Mouse (Mus musculus): ENCODE data around the gene Myo1h. TPM values are rescaled to one million over a fixed set of nuclear protein-coding genes. Genes with fewer than 3 reads are reported as not detected.

Myo1h gene
- polyA plus RNA-seq, 1 experiment from 2014 or later: 0.86 TPM

GRCm38 (mm10) chr5:114298212-114298894 lies 9.4 kb downstream of the Myo1h start:
- Histone ChIP-seq H3K9me3 (no peaks in the 10 kb centered on the region), H3K27me3 (replicated peaks) (peaks cover 38% of the 10 kb centered on the region), H3K4me2 (no peak overlapping the region), H3K4me3 (no peak overlapping the region), H3K36me3 (no peaks in the 10 kb centered on the region), H3K27ac (replicated peaks) (no peak overlapping the region), H3K4me1 (peaks cover 5% of the 10 kb centered on the region), H3K9ac (no peak overlapping the region)
- WGBS: 66% methylated on average over 18 of the region's 18 CpGs
- no peak for ATAC-seq (ENCODE audit: extremely low read depth, insufficient number of reproducible peaks, low FRiP score, low TSS enrichment)

DNA sequence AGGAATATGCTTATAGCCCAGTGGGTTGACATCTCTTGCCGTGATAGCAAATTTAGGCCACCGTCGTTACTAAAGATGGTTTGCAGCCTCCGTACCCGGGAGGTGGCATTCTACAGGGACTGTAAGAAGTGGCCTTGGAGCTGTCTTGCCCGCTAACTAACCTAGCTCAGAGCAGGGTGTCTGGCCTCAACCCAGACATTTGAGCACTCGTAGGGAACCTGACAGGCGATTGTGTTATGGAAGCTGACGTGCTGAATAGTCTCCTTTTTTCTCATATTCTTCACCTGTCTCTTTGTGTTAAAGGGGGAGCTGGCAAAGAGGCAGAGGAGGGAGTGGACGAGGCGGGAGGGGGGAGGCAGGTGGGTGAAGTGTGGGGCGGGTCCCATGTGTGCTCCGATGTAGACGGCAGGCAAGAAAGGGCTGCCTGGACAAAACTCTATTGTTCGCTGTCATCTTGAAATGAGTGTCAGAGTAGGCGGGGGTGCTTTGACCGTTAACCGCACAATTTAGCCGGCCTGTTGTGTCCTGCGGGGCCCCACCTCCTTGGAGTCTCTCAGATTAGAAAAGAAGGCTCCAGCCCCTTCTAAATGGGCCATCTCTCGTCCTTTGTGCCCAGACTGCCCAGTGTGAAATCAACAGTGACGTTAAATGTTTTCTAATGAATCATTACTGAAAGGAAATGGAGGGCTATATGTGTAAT lies 10.3 kb downstream of the Myo1h start:
- no peak overlapping the region for H3K4me2 ChIP-seq
- ATAC-seq (ENCODE audit: extremely low read depth, insufficient number of reproducible peaks, low FRiP score, low TSS enrichment): no peak
- peaks cover 43% of the 10 kb centered on the region for H3K27me3 ChIP-seq (replicated peaks)
- peaks cover 5% of the 10 kb centered on the region for H3K4me1 ChIP-seq
- H3K27ac ChIP-seq (replicated peaks): no peak overlapping the region
- H3K4me3 ChIP-seq: no peak overlapping the region
- no peaks in the 10 kb centered on the region for H3K36me3 ChIP-seq
- WGBS: 68% methylated on average over 22 of the region's 22 CpGs
- no peaks in the 10 kb centered on the region for H3K9me3 ChIP-seq
- no peak overlapping the region for H3K9ac ChIP-seq

DNA sequence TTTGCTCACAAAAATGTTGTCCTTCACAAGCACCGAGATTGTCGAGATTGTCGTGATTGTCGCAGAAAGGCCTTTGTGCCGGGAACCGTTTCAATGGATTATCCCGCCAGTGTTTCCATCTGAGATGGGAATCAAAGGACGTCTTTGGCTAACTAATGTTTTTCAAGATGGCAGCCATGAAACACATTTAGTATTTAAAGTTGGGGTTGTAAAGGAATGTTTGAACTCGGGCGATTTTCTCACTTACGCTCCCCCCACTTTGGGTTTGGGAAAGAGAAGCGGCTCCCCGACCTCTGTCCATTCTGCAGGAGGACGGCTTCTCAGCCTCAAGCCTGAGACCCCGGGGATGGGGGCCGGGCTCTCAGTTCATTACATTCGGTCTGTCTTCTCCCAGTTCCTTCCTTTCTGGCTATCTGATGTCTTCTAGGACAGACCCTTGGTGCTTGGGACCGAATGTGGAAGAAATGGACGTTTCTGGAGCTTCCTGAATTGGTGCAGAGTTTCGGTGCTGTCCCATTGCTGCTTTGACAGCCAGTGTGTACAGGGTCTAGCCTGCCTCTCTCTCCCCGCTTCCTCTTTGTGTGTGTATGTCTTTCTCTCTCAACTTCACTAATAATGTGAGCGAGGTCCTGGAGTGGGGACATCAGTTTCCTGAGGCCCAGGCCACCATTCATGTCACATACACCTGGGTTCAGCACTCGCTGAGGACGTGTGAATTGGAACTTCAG lies 11.1 kb downstream of the Myo1h start:
- no peaks in the 10 kb centered on the region for H3K36me3 ChIP-seq
- no peaks in the 10 kb centered on the region for H3K9me3 ChIP-seq
- peaks cover 5% of the 10 kb centered on the region for H3K4me1 ChIP-seq
- no peak overlapping the region for H3K4me3 ChIP-seq
- no peak overlapping the region for H3K4me2 ChIP-seq
- peaks cover 42% of the 10 kb centered on the region for H3K27me3 ChIP-seq (replicated peaks)
- no peak overlapping the region for H3K9ac ChIP-seq
- no peak overlapping the region for H3K27ac ChIP-seq (replicated peaks)
- WGBS: 72% methylated on average over 24 of the region's 24 CpGs
- ATAC-seq (ENCODE audit: extremely low read depth, insufficient number of reproducible peaks, low FRiP score, low TSS enrichment): no peak

GRCm38 (mm10) chr5:114303166-114303565 lies 14.2 kb downstream of the Myo1h start:
- H3K27ac ChIP-seq (replicated peaks): no peak overlapping the region
- H3K36me3 ChIP-seq: no peaks in the 10 kb centered on the region
- no peak for ATAC-seq (ENCODE audit: extremely low read depth, insufficient number of reproducible peaks, low FRiP score, low TSS enrichment)
- H3K4me3 ChIP-seq: no peak overlapping the region
- no peak overlapping the region for H3K9ac ChIP-seq
- no peaks in the 10 kb centered on the region for H3K9me3 ChIP-seq
- peaks cover 5% of the 10 kb centered on the region for H3K4me1 ChIP-seq
- no peak overlapping the region for H3K4me2 ChIP-seq
- H3K27me3 ChIP-seq (replicated peaks): peaks cover 48% of the 10 kb centered on the region
- 77% methylated on average over 6 of the region's 6 CpGs for WGBS

DNA sequence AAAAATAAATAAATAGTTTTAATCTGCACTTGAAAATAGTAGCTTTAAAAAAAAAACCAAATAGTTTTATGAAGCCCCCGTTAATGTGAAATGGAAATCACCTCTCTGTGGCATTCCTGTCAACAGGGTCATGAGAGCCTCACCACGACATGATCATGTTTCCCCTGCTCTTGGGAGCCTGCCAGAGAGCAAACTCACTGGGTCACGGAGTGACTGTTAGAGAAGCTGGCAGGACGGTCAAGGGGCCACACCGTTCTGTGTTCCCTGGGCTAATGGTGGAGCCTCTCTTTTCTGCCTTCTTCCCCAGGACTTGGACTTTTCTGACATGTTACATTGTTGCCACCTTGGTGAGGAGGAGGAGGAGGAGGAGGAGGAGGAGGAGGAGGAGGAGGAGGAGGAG lies 17.5 kb downstream of the Myo1h start:
- Histone ChIP-seq H3K36me3 (no peaks in the 10 kb centered on the region), H3K9me3 (no peaks in the 10 kb centered on the region), H3K9ac (no peak overlapping the region), H3K27ac (replicated peaks) (no peak overlapping the region), H3K27me3 (replicated peaks) (peaks cover 40% of the 10 kb centered on the region), H3K4me1 (0 out of 2 replicates have a peak, but pooled peaks cover 4% of the 10 kb centered on the region), H3K4me2 (no peak overlapping the region), H3K4me3 (no peak overlapping the region)
- no peak for ATAC-seq (ENCODE audit: extremely low read depth, insufficient number of reproducible peaks, low FRiP score, low TSS enrichment)
- 34% methylated on average over 5 of the region's 5 CpGs for WGBS

DNA sequence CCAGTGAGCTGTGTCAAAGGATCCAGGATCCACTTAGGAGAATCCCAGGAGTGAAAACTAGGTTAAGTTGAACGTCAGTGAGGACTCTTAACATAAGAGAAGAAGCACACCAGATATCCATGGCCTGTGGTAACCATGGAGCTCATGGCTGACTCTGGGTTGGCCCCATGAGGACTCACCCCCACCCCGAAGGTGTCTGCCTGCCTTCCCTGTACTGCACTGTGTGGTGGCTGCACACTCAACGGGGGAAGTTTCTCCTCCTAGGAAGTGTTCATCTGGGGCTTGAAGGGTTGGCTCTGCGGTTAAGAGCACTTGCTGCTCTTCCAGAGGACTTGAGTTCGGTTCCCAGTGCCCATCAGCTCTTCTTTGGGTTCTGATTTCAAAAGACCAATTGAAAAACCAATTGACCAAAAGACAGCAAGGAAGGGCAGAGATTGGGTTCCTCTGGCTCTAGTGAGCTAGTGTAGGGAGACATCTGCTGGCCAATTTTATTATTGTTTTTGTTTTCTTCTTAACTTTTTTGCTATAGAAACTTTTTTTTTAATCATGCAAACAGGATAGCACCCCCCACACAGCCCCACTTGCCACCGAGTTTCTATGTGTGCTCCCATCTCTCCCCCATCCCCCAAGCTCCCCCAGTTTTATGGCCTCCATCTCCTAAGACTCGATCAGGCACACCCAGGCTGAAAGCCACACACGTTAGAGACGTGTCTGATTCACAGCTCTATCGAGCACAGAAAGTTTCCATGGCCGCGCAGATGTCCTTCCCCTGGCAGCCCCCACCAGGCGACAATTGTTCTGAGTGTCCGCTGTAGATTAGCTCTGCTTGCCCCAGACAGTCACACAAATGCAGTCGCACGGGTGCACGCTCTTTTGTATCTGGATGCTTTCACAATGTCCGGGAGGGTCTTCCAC lies 20.1 kb downstream of the Myo1h start:
- Histone ChIP-seq H3K27me3 (replicated peaks) (peaks cover 29% of the 10 kb centered on the region), H3K4me3 (peak overlapping the region; percentile 1; the same call in 1 of the 2 replicates), H3K4me2 (peak overlapping the region; percentile 48), H3K9ac (peak overlapping the region; percentile 64), H3K36me3 (no peaks in the 10 kb centered on the region), H3K27ac (replicated peaks) (no peak overlapping the region), H3K4me1 (0 out of 2 replicates have a peak, but pooled peaks cover 4% of the 10 kb centered on the region), H3K9me3 (no peaks in the 10 kb centered on the region)
- ATAC-seq (ENCODE audit: extremely low read depth, insufficient number of reproducible peaks, low FRiP score, low TSS enrichment): no peak
- 43% methylated on average over 18 of the region's 18 CpGs for WGBS

DNA sequence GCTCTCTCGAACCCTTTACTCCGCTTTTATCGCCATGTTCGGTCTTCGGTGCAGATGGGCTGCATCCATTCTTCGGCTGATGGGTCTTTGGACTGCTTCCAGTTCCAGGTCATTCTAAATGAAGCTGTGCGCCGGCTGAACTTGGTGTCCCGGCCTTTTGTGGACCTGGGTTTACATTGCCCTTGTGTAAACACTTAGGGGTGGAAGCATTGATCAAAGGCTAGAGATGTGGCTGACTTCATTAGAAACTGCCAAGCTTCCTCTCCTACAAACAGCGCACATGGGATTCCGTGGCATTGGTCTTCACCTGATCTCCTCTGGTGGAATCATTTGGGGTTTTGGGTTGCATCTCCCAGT lies 20.7 kb downstream of the Myo1h start:
- Histone ChIP-seq H3K27me3 (replicated peaks) (peaks cover 27% of the 10 kb centered on the region), H3K36me3 (no peaks in the 10 kb centered on the region), H3K4me3 (no peak overlapping the region), H3K9ac (peak overlapping the region; percentile 64), H3K4me1 (peaks cover 4% of the 10 kb centered on the region; the same call in 1 of the 2 replicates), H3K9me3 (no peaks in the 10 kb centered on the region), H3K27ac (replicated peaks) (no peak overlapping the region), H3K4me2 (peak overlapping the region; percentile 48)
- WGBS: 61% methylated on average over 11 of the region's 11 CpGs
- no peak for ATAC-seq (ENCODE audit: extremely low read depth, insufficient number of reproducible peaks, low FRiP score, low TSS enrichment)

DNA sequence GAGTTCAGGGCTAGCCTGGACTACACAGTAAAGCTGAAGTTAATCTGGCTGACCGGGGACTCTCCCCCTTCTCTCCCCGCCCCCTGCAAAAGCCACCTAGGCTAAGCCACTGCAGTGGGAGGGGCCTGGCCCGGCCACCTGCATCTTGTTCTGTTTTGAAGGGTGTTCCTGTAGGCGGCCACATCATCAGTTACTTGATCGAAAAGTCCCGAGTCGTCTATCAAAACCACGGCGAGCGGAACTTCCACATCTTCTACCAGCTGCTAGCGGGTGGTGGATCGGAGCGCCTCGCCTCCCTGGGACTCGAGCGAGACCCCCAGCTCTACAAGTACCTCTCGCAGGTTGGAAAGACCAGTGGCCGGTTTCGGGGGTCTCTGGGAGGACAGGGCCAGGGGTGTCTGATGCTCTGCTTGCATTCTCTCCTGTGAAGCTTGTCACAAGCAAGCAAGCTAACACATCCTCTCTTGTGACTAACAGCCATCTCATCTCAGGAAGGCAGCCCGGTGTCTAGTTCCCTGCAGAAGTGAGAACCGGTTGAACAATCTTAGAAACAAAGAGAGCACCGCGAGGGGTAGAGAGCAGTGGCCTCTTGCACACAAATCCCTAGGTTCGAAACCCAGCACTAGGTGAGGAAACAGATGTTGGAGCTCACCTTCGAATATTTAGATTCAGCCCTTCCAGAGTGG lies 34.3 kb downstream of the Myo1h start:
- peaks cover 33% of the 10 kb centered on the region for H3K27me3 ChIP-seq (replicated peaks)
- no peak overlapping the region for H3K27ac ChIP-seq (replicated peaks)
- H3K4me2 ChIP-seq: peak overlapping the region; percentile 47
- no peaks in the 10 kb centered on the region for H3K36me3 ChIP-seq
- H3K9me3 ChIP-seq: no peaks in the 10 kb centered on the region
- H3K4me3 ChIP-seq: no peak overlapping the region
- H3K4me1 ChIP-seq: no peaks in the 10 kb centered on the region
- WGBS: 57% methylated on average over 25 of the region's 25 CpGs
- no peak for ATAC-seq (ENCODE audit: extremely low read depth, insufficient number of reproducible peaks, low FRiP score, low TSS enrichment)
- H3K9ac ChIP-seq: no peak overlapping the region

DNA sequence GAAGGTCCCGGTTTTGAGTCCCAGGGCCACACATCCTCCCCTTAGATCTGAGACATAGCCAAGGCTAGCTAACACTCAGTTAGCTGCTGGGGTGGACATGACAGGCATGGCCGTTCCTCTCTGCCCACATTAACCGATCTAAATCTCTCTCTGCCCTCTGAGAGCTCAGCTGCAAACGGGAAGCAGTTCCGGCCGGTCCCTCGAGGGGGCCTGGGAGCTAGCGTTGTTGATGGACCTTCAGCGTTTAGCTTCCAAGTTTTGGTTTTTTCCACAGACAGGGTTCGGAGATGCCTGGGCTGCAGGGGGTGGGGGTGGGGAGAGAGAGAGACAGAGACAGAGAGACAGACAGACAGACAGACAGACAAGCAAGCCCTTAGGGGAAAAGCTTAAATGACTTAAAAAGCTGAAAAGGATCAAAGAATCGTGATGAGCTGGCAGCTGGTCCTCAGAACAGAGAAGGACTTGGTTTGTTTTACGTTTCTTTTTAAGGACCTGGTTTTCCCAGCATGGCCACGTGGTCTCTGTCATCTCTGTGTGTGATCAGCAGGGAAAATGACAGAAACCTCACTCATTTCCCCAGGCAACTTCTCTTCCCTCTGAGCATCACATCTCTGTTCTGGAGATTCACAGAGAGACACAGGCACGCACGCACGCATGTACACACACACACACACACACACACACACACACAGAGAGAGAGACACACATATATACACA lies 35.0 kb downstream of the Myo1h start:
- H3K4me2 ChIP-seq: peak overlapping the region; percentile 47
- H3K9ac ChIP-seq: peak overlapping the region; percentile 68
- no peaks in the 10 kb centered on the region for H3K36me3 ChIP-seq
- H3K27ac ChIP-seq (replicated peaks): no peak overlapping the region
- no peaks in the 10 kb centered on the region for H3K9me3 ChIP-seq
- no peak for ATAC-seq (ENCODE audit: extremely low read depth, insufficient number of reproducible peaks, low FRiP score, low TSS enrichment)
- H3K4me1 ChIP-seq: no peaks in the 10 kb centered on the region
- WGBS: 23% methylated on average over 16 of the region's 16 CpGs
- H3K4me3 ChIP-seq: no peak overlapping the region
- peaks cover 26% of the 10 kb centered on the region for H3K27me3 ChIP-seq (replicated peaks)

GRCm38 (mm10) chr5:114342996-114343395 lies 54.0 kb downstream of the Myo1h start:
- WGBS: 66% methylated on average over 5 of the region's 5 CpGs
- no peak for ATAC-seq (ENCODE audit: extremely low read depth, insufficient number of reproducible peaks, low FRiP score, low TSS enrichment)
- Histone ChIP-seq H3K36me3 (no peaks in the 10 kb centered on the region), H3K27me3 (replicated peaks) (peaks cover 24% of the 10 kb centered on the region), H3K9me3 (no peaks in the 10 kb centered on the region), H3K9ac (no peak overlapping the region), H3K27ac (replicated peaks) (no peak overlapping the region), H3K4me1 (no peaks in the 10 kb centered on the region), H3K4me2 (no peak overlapping the region), H3K4me3 (no peak overlapping the region)
